Mouse (Mus musculus) neural tube, embryonic 12.5 days (tissue): ENCODE results near the gene Gucy2g. TPM values are rescaled to one million over a fixed set of nuclear protein-coding genes. Genes with fewer than 3 reads are reported as not detected.

ENCODE experiments used
- ATAC-seq: fragments of 200-750 bp; cut with Nextera tagmentation; 2 replicates; pipeline ENCODE4 v1.8.0; 2017; ENCODE audit warnings: low read depth, mild to moderate bottlenecking, moderate TSS enrichment, moderate library complexity; ENCODE audit not compliant: low FRiP score
- H3K27ac ChIP-seq: fragments of 300-500 bp; sonication (generic); 2 replicates; pipeline ENCODE4 v1.5.1; 2016
- H3K27me3 ChIP-seq: fragments of 300-500 bp; sonication (generic); replicated peaks from 2 replicates; pipeline ENCODE4 v1.6.1; 2016; ENCODE audit warnings: mild to moderate bottlenecking
- H3K36me3 ChIP-seq: fragments of 300-500 bp; sonication (generic); 2 replicates; pipeline ENCODE4 v1.6.1; 2016; ENCODE audit warnings: mild to moderate bottlenecking
- H3K4me1 ChIP-seq: fragments of 300-500 bp; sonication (generic); 2 replicates; pipeline ENCODE4 v1.6.1; 2016
- H3K4me2 ChIP-seq: fragments of 300-500 bp; sonication (generic); replicated peaks from 2 replicates; pipeline ENCODE4 v1.6.1; 2016; ENCODE audit warnings: mild to moderate bottlenecking
- H3K4me3 ChIP-seq: fragments of 300-500 bp; sonication (generic); 2 replicates; pipeline ENCODE4 v1.5.1; 2016
- H3K9ac ChIP-seq: fragments of 300-500 bp; sonication (generic); 2 replicates; pipeline ENCODE4 v1.6.1; 2016; ENCODE audit warnings: mild to moderate bottlenecking
- H3K9me3 ChIP-seq: fragments of 300-500 bp; sonication (generic); 2 replicates; pipeline ENCODE4 v1.6.1; 2016; ENCODE audit warnings: mild to moderate bottlenecking
- WGBS: fragments of 180-500 bp; shearing (Covaris S2); methylation state at CpG from one replicate; pipeline ENCODE4 v1.1.7; 2016; 5-methylcytosine and 5-hydroxymethylcytosine counted together
- microRNA-seq: library from miRNA; unstranded; fragments of <30 nt; microRNA quantifications from one replicate; pipeline ENCODE4, GENCODE M21; 2017
- polyA plus RNA-seq: library from polyadenylated mRNA; unstranded; fragments of >200 nt; fragmentation: Nextera tagmentation; extraction: Ambion mirVana; gene quantifications from 2 replicates; pipeline ENCODE4 v1.2.1, GENCODE M21; 2016

Gene Gucy2g
- polyA plus RNA-seq, 1 experiment from 2014 or later, result not detected

GRCm38 (mm10) chr19:55148109-55148508 lies 92.9 kb downstream of the Gucy2g start:
- WGBS, result 90% methylated on average over 6 of the region's 6 CpGs
- no peaks in the 10 kb centered on the region for H3K9me3 ChIP-seq
- H3K4me2 ChIP-seq, result no peak overlapping the region
- no peaks in the 10 kb centered on the region for H3K27me3 ChIP-seq
- H3K36me3 ChIP-seq, result no peaks in the 10 kb centered on the region
- H3K4me1 ChIP-seq, result peaks cover 13% of the 10 kb centered on the region
- H3K4me3 ChIP-seq, result no peak overlapping the region
- ATAC-seq, result no peak
- H3K27ac ChIP-seq, result no peak overlapping the region
- H3K9ac ChIP-seq, result no peak overlapping the region

Small RNA genes lying within 50 kb of the gene (microRNA-seq; reads per million reads assigned to microRNA genes)
- gene Mir6715, result not detected

Other genes starting within 250 kb of the Gucy2g start
- gene Gpam, start 114.0 kb downstream of the Gucy2g start, polyA plus RNA-seq, result 19.6 and 21.0 TPM in 2 replicates
- gene Tectb, start 60.5 kb downstream of the Gucy2g start, polyA plus RNA-seq, result not detected in 2 replicates
- 17.4 and 20.3 TPM in 2 replicates for gene Acsl5, start 10.7 kb upstream of the Gucy2g start, polyA plus RNA-seq
- 90.2 and 92.6 TPM in 2 replicates for gene Zdhhc6, start 74.8 kb upstream of the Gucy2g start, polyA plus RNA-seq
- 29.4 and 30.1 TPM in 2 replicates for gene Vti1a, start 75.1 kb upstream of the Gucy2g start, polyA plus RNA-seq